Mouse (Mus musculus) brain, embryonic 14.5 days (tissue): ENCODE results near the gene Pnpla5.

Experiments
- CTCF ChIP-seq: fragments of 200-500 bp; IDR thresholded peaks from 2 replicates; pipeline ENCODE4 v1.5.1; 2012; ENCODE audit warnings: inconsistent platforms, mild to moderate bottlenecking, moderate library complexity, borderline replicate concordance; ENCODE audit not compliant: insufficient read depth, insufficient read length; ENCODE audit errors: extremely low read depth
- POLR2A ChIP-seq: fragments of 200-500 bp; IDR thresholded peaks from 2 replicates; pipeline ENCODE4 v1.6.1; 2012; ENCODE audit warnings: mild to moderate bottlenecking, inconsistent platforms, borderline replicate concordance; ENCODE audit not compliant: poor library complexity, insufficient read depth, insufficient read length, severe bottlenecking; ENCODE audit errors: extremely low read depth

- no peak for TF ChIP-seq CTCF
- no peak for TF ChIP-seq POLR2A
Measured at GRCm38 (mm10) chr15:84094921-84095320, 28.1 kb downstream of the Pnpla5 start.
